Mouse (Mus musculus) thymus, postnatal 25 days (tissue): ENCODE measurements around the gene Spata1.
A peak's percentile ranks its signal among the peaks of the same experiment; 100 is the strongest.

Experiments
- DNase-seq: peaks from one replicate; pipeline ENCODE4 v3.0.0; 2022

Gene Spata1

DNA sequence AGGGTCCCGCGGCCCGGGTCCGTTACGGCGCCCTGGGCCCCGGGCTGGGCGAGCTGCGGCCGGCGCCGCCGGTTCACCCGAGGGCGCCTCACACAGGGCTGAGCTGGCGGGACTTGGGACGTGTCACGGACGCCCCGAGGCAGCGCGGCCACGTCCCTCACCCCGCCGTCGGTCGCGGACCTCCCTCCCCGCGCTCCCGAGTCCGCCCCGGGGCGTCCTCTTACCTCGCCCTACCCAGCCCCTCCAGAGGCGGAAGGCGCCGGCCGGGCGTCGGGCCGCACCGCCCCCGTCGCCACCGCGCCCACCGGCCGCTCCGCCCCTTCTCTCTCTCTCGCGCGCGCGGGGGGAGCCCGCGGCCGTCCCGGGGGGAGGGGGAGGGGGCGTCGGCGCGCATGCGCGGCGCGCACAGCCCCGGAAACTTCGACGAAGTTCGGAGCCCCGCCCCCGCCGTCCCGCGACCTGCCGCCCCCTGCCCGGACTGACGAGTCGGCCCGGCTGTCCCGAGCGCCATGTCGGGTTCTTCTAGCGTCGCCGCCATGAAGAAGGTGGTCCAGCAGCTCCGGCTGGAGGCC, at the start of gene Spata1, which contains the start of gene Gng5:
Gene Spata1 (minus strand): TSS at position 323 of the 572 bp plus-strand sequence.
Gene Gng5 (plus strand): TSS at position 377 of the 572 bp plus-strand sequence.
- peak; percentile 92 for DNase-seq

DNA sequence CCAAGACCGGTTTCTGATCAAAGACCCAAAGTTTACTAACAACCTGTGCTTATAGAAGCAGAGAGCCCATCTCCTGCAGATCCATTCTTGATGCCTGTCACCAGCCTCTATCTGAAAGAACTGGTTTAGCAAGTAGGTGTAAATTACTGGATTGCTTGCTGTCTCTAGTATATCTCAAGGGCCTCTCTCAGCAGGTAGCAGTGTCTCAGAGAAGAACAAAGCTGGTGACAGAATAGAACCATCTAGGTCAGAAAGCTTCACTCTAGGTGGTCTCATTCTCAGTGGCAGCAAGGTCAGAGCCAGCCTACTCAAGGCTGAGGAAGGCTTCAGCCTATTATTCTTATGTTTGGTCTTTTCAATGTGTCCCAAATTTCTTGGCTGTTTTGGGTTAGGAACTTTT, 44.1 kb upstream of the Spata1 start:
- no peak for DNase-seq

DNA sequence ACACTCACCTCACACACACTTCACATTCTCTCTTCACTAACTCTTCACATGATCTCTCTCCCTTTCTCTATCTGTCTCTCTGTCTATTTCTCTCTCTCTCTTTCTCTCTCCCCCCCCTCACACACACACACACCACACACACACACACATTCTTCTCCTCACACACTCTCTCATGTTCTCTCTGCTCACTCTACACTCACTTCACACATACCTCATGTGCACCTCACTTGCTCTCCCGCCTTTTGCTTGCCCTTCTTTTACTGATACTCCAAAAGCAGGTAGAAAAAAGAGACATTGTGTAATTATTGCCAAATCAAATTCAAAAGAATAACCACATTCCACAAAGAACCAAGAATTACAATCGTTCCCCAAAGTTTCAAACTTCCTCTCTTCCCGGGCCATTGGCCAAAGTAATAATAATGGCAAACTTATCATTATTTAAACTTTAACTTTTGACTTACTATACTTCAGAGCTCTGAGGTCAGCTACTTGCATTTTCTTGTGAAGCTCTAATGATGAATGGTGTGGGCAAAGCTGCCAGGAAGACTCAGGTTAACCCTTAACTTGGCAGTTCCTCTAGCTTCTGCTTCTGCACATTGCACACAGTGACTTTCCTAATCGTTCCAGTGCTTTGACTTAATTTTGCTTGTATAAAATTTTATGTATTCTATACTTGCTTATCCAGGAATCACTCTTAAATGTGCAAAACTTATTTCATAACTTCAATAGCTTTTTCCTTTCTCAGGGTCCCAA, 41.1 kb upstream of the Spata1 start:
- DNase-seq = no peak

DNA sequence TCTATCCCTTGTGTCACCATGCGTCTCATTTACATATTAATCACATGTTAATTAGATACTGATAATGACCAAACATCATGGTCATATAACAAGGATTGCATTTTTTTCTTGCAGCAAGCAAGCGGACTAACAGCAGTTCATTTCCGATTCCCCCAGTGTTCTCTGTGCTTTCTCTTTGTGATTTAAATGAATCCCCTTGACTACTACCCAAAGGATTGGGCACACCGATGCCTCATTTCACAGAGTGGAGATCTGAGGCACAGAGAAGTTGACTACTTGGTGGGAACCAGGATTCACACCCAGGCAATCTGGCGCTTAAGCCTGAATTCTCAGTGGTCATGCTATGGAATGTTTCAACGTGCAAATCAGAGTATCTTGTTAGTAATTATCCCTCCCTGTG, 35.4 kb upstream of the Spata1 start:
- no peak for DNase-seq

DNA sequence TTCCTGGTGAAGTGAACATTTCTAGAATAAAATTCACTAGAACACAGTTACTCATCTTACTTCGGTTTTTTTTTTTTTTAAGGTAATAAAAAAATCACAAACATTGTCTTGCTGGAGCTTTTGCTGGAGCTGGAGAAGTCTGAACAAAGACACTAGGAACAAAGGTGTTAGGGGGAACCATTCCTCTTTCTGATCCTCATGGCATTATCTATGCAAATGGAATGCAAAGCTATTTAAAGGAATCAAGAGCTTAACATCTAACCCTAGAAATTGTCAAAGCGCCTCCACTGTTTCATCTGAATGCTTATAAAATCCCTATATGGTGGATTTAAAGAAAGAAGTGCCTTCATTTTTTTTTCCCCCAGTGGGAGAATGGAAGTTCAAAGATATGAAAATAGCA, 28.8 kb upstream of the Spata1 start:
- DNase-seq = no peak

DNA sequence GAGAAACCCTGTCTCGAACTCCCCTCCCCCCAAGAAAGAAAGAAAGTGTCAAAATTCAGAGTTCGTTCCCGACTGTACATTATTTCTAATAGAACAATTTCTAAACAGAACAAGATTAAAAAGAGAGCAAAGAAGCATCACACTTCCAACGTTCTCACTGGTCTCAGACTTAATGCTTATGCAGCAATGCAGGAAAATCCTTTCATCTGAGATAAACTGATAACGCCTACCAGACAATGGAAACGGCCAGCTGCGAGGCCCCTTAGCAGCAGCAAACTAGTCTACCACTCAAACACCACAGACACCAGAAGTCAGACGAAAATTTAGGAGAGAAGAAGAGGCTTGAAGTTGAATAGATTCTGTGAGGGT, 22.1 kb upstream of the Spata1 start:
- DNase-seq = no peak

DNA sequence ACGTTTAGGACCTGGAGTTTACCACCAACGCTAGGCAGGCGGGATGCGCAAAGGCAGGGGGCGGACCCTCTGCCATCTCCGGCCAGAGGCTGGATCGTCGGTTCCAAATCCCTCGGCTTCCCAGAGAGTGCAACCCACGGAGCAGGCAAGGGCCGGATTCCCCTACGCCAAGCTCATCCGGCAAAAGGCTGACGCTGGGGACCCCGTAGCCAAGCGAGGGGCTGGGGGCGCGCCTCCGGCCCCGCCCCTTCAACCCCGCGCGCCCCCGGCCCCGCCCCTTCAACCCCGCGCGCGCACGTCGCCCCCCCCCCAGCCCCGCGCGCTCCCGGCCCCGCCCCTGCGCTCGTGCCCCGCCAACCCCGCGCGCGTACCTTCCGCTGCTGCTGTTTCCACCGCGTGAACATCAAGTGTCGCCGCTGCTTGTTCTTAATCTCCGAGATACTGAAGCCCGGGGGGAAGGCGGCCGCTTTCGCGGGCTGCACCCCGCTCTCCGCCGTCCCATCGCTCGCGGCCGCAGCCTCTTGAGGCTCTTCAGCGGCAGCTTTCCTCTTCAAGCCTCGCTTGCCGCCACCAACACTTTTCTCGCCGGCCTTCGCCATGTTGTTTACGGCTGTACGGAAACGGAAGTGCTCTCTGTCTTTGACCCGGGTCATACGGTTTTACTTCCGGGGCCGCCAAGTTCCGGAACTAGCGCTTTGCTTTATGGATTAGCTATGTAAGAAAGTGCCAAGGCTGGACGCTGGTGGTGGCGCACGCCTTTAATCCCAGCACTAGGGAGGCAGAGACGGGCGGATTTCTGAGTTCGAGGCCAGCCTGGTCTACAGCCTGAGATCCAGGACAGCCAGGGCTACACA, 21.5 kb upstream of the Spata1 start, which contains the start of gene Rpf1:
Gene Rpf1 (minus strand): TSS at position 632 of the 854 bp plus-strand sequence.
- peak; percentile 89 for DNase-seq

DNA sequence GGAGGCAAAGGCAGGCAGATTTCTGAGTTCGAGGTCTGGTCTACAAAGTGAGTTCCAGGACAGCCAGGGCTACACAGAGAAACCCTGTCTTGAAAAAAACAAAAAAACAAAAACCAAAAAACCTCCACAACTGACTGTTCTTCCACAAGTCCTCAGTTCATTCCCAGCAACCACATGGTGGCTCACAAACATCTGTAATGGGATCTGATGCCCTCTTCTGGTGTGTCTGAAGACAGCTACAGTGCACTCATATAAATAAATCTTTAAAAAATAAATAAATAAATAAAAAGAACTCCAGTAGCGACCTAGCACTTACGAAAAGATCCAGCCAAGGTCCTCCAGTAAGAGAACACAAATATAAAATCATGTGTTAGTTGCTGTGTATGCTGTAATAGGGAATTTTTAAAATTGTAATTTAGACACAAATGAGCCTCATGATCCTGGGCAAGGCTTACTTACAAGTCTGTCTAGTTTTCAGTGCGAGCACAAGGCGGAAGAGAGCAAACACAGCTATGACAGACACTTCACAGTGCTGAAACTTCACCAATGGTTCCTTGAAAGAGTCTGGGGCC, 20.8 kb upstream of the Spata1 start:
- DNase-seq = no peak

DNA sequence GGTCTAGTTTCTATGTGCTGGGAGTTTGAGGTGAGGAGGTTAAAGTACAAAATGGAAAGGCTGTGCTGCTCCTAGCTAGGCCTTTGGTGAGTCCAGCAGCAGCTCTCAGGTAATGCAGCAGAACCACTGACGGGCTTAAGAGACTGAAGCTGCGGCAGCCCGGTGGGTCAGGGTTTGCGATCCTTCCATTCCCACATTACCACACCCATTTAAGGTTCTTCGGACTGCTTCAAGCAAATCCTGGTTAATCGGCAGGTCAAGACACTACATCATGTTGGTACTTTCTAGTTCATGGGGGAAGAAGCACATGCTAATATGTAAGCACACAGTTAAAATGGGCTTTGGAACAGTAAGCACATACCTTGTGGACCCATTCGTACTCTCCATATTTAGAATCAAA, 7.2 kb upstream of the Spata1 start:
- DNase-seq = no peak

DNA sequence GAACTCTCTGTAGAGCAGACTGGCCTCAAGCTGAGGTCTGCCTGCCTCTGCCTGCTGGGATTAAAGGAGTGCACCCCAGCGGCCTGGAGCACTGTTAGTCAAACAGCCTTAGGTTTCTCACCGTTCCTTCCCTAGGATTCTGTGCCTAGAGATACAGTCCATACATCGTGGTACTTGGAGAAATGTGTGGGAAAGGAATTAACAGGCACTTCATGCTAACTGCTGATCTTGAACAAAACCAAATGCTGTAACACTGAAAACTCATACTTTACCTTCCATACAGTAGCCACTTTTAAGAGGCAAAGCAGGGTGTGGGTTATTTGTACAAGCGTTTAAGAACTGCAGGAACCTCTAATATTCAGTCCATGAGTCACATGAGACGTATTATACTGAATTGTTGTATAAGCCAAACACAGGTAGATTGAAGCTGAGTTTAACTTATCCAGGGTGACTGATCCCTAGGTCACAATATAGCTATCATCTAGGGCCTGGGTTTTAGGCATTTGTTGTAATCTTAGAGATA, 2.1 kb upstream of the Spata1 start:
- DNase-seq = no peak

DNA sequence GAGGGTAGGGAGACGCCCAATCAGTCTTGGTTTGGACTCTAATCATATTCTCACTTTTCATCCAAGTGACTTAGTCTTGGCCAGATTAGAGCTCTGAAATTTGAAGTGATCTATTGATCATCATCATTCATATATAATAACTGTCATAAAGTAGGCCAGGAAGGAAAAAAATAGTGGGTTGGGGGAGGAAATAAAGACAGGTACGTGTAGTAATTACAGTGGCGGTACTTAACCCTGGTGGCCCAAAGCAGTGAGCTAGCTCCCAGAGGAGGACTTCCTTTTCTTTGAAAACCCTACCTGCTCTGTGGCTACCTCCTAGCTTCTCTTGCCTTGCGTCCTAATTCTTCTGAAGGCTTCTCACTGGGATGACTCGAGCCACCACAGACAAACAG, 1.3 kb upstream of the Spata1 start:
- DNase-seq = no peak

DNA sequence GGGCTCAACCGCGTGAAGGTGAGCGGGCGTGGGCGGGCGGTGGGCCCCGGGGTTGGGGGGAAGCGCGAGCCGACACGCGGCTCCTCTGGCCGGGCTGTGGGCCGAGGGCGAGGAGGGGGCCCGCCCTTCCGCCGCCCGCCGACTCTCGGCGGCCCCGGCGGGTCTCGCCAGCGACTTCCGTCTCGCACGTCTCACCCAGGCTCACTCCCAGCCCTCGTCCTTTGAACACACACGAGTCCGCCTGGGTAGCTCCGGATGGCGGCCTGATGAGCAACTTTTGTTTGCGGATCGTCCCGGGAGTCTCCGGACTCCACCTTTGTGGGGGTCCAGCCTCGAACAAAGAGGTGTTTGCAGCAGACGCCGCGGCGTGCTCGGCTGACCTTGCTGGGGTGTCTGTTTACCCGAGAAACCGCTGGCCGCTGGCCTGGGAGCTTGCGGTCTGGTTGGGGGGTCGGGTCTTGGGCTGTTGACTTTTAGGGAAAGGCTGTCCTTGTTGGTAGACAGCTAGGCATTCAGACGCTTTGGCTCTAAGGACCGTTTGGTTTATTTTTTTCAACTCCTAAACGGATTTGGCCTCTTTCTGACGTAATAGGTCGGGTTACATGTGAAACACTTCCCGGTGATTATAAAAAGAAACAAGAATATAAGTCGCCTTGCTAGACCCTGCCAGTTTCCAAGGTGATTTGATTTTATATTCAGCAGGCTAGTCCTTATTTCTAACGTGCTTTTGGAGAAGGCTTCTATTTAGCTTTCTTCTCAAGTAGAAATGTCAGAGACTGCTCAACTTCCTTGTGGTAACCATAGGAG, 653 bp upstream of the Spata1 start:
- no peak for DNase-seq

DNA sequence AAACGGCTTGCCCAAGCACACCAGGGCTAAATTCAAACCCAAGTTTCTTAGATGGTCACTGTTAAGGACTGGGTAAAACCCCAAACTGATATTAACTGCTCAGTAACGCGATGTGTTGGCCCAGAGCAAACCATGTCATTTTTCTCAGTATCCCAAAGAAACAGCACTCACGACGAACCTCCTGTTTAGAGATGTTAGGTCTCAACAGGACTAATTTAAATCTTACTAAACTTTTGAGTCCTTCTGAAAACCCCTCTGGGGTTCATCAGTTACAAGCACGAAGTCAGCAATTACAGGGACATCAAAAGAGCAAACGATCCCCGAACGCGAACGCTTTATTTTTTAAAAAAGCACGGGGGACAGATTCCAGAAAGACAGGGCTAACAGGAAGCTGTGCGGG, 564 bp downstream of the Spata1 start:
- DNase-seq = no peak

DNA sequence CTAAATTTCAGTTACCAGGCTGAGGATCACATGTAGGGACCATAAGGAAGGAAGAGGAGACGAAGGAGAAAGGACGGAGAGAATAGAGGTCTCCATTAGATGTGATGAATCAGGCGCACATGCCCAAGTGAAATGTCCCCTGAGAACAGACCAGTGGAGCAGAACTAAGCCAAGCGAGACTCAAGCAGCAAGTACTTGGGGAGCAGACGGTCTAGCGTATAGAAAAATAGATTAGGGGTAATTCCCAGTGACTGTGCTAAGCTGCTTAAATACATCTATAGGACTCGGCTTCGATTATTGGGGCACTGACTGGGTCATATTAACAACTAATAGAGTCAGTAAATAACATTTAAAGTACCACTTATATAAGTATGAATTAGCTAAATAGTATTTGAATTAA, 4.6 kb downstream of the Spata1 start:
- no peak for DNase-seq

DNA sequence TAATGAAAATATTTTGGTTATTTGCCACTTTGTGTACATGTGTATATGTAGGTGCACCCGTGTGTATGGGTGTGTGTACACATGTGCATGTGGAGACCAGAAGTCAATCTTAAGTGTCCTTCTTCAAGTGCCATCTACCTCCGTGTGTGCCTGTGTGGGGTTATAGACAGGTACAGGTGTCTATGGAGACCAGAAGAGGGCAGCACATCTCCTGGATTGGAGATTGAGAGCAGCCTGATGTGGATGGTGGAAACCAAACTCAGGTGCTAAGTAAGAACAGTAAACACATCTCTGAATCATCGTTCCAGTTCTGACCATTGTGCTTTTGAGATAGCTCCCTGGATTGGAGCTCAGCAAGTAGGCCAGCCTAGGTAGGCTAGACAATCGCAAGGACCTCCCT, 13.1 kb downstream of the Spata1 start:
- DNase-seq = no peak

DNA sequence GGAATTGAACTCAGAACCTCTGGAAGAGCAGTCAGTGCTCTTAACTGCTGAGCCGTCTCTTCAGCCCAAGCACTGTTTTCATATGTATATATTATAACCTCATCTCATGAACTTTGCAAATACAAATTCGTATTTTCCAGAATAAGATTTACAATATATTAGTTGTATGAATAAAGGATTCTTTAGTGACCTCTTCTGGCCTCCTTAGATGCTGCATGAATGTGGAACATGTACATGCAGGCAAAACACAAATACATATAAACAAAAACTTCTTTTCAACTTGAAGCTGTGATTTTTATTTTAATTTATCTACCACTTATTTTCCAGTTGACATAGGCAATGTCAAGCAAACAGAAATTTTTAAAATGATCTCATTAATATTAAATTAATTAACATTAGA, 17.5 kb downstream of the Spata1 start:
- no peak for DNase-seq

DNA sequence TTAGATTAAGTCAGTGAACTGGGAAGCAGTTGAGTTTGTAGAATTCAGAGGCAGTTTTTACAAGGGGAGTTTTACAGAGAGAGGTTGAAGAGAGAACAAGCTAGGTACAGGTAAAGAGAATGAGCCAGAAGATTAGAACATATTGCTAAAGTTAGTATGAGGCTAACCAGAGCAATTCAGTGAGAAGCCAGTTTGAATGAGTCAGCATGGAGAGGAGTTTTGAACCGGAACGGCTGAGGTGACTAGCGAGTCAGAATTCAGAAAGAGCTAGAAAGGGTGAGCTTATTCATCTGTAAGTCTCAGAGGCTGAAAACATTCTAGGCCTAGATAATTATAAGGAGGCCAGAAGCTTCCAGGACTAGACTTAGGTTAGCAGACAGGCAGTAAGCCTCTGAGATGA, 25.1 kb downstream of the Spata1 start:
- DNase-seq = no peak

DNA sequence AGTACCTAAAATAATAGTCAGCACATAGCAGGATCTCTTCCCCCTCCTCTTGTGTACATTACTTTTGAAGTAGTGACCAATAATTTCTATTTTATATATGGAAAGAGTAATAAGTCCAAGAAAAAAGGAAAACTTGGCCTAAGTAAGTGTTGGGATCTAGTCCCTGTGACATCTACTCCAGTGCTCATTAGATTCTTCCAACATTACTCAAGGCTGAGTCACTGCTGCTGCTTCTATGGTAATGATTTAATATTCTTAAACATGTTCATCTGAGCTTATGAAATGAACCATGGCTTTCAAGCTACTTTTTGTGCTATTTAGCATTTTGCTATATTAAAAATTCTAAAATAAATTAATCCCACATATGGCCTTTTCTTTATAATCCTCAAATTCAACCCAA, 25.8 kb downstream of the Spata1 start:
- no peak for DNase-seq

DNA sequence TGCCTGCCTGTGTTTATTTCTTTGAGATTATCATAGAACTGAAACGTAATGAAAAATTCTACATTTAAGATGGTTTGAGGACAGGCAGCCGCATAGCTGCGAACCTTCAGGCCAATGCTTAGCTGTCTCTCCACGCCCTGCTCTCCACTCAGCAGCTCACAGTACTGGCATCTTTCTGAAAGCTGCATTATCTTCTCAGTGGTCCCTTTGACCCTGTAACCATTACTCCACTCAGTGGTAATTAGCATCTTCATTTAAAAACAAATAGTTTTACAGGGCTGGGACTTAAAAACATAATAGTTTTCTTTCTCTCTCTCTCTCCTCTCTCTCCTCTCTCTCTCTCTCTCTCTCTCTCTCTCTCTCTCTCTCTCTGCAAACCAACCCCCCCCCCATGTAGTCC, 26.9 kb downstream of the Spata1 start:
- no peak for DNase-seq

DNA sequence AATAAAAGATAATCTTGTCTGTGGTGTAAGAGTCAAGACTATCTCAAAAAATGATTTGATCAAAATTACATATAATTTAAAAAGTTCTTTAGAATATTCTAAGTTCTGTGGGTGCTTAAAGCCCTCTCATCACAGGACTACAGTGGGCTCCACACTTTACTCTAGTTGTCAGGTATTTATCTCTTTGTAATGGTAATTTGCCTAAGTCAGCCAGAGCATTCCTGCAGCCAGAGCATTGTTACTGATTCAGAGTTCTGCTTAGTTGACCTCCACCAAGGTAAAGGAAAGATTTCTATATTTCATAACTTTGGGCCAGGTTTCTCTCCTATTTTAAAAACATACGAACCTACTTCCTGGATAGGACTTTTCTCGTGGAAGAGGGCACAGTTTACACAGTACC, 30.3 kb downstream of the Spata1 start:
- DNase-seq = no peak

DNA sequence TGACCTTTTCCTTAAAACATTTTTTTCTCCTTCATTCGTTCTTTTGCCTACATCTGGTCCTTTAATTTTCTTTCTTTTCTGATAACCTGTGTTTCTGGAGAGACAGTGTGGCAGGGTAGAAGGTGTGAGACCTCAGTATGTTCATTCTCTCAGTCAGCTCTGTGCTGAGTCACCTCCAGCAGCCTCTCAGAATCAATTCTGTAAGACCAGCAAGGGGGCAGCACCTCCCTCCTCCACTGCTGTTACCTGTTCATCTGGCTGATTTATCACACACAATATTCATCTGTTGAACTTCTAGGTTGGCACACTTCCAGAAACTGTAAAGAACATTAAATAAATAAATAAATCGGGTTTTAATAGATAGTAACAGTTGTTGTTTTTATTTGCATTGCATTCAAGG, 36.6 kb downstream of the Spata1 start:
- no peak for DNase-seq

DNA sequence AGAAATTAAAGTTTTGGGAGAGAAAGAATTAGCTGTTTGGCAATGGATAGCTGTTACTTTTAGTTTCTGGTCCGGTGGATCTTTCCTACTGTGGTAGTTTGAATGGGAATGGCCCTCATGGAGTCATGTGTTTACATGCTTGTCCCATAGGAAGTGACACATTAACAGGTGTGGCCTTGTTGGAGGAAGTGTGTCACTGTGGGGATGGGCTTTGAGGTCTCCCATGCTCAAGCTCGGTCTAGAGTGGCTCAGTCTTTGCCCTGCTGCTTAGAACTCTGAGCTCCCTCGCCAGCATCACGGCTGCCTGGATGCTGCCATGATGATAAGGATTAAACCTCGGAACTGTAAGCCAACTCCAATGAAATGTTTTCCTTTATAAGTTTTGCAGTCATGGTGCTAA, 48.2 kb downstream of the Spata1 start:
- DNase-seq = no peak
